Mouse (Mus musculus): ENCODE measurements around the gene Fam210b. TPM values are rescaled to one million over a fixed set of nuclear protein-coding genes. Genes with fewer than 3 reads are reported as not detected.
A peak's percentile ranks its signal among the peaks of the same experiment; 100 is the strongest.

Fam210b gene
- polyA plus RNA-seq, 1 experiment = 10.7 TPM

- H3K4me1 ChIP-seq (ENCODE audit: control insufficient read depth, insufficient read depth, low read length) = peaks cover 5% of the 10 kb centered on the region; the same call in 1 of the 2 replicates
- no peak for TF ChIP-seq POLR2A (IDR thresholded peaks at IDR 0.05; ENCODE audit: borderline replicate concordance, low read depth, low read length)
- no peak for TF ChIP-seq CTCF (IDR thresholded peaks at IDR 0.05; ENCODE audit: low read depth, low read length)
- peak overlapping the region; percentile 33 for H3K27ac ChIP-seq (ENCODE audit: insufficient read depth, low read depth, low read length)
- no peak overlapping the region for H3K4me3 ChIP-seq (ENCODE audit: insufficient read depth, low read length)
These were observed 31.7 kb downstream of the Fam210b start for GRCm38 (mm10) chr2:172376999-172377515.

GRCm38 (mm10) chr2:172378332-172378731 lies 33.0 kb downstream of the Fam210b start:
- peaks cover 5% of the 10 kb centered on the region; the same call in 1 of the 2 replicates for H3K4me1 ChIP-seq (ENCODE audit: control insufficient read depth, insufficient read depth, low read length)
- no peak overlapping the region for H3K27ac ChIP-seq (ENCODE audit: insufficient read depth, low read depth, low read length)
- H3K4me3 ChIP-seq (ENCODE audit: insufficient read depth, low read length) = no peak overlapping the region
- TF ChIP-seq POLR2A (IDR thresholded peaks at IDR 0.05; ENCODE audit: borderline replicate concordance, low read depth, low read length) = no peak
- TF ChIP-seq CTCF (IDR thresholded peaks at IDR 0.05; ENCODE audit: low read depth, low read length) = peak; percentile 58

GRCm38 (mm10) chr2:172380513-172380912 lies 35.1 kb downstream of the Fam210b start:
- Histone ChIP-seq H3K4me1 (ENCODE audit: control insufficient read depth, insufficient read depth, low read length) (peaks cover 5% of the 10 kb centered on the region; the same call in 1 of the 2 replicates), H3K4me3 (ENCODE audit: insufficient read depth, low read length) (no peak overlapping the region), H3K27ac (ENCODE audit: insufficient read depth, low read depth, low read length) (no peak overlapping the region)
- TF ChIP-seq CTCF (IDR thresholded peaks at IDR 0.05; ENCODE audit: low read depth, low read length) (no peak), POLR2A (IDR thresholded peaks at IDR 0.05; ENCODE audit: borderline replicate concordance, low read depth, low read length) (no peak)

GRCm38 (mm10) chr2:172381341-172381740 lies 36.0 kb downstream of the Fam210b start:
- H3K27ac ChIP-seq (ENCODE audit: insufficient read depth, low read depth, low read length) = no peak overlapping the region
- H3K4me1 ChIP-seq (ENCODE audit: control insufficient read depth, insufficient read depth, low read length) = peaks cover 5% of the 10 kb centered on the region; the same call in 1 of the 2 replicates
- no peak overlapping the region for H3K4me3 ChIP-seq (ENCODE audit: insufficient read depth, low read length)
- no peak for TF ChIP-seq POLR2A (IDR thresholded peaks at IDR 0.05; ENCODE audit: borderline replicate concordance, low read depth, low read length)
- TF ChIP-seq CTCF (IDR thresholded peaks at IDR 0.05; ENCODE audit: low read depth, low read length) = no peak

GRCm38 (mm10) chr2:172381898-172382297 lies 36.5 kb downstream of the Fam210b start:
- H3K27ac ChIP-seq (ENCODE audit: insufficient read depth, low read depth, low read length) = no peak overlapping the region
- no peak overlapping the region for H3K4me3 ChIP-seq (ENCODE audit: insufficient read depth, low read length)
- H3K4me1 ChIP-seq (ENCODE audit: control insufficient read depth, insufficient read depth, low read length) = peaks cover 5% of the 10 kb centered on the region; the same call in 1 of the 2 replicates
- no peak for TF ChIP-seq POLR2A (IDR thresholded peaks at IDR 0.05; ENCODE audit: borderline replicate concordance, low read depth, low read length)
- TF ChIP-seq CTCF (IDR thresholded peaks at IDR 0.05; ENCODE audit: low read depth, low read length) = no peak

GRCm38 (mm10) chr2:172384715-172385114 lies 39.4 kb downstream of the Fam210b start:
- Histone ChIP-seq H3K27ac (ENCODE audit: insufficient read depth, low read depth, low read length) (no peak overlapping the region), H3K4me1 (ENCODE audit: control insufficient read depth, insufficient read depth, low read length) (no peaks in the 10 kb centered on the region), H3K4me3 (ENCODE audit: insufficient read depth, low read length) (no peak overlapping the region)
- no peak for TF ChIP-seq CTCF (IDR thresholded peaks at IDR 0.05; ENCODE audit: low read depth, low read length)
- no peak for TF ChIP-seq POLR2A (IDR thresholded peaks at IDR 0.05; ENCODE audit: borderline replicate concordance, low read depth, low read length)

GRCm38 (mm10) chr2:172390341-172390740 lies 45.0 kb downstream of the Fam210b start:
- no peak overlapping the region for H3K27ac ChIP-seq (ENCODE audit: insufficient read depth, low read depth, low read length)
- no peak overlapping the region for H3K4me3 ChIP-seq (ENCODE audit: insufficient read depth, low read length)
- peaks cover 28% of the 10 kb centered on the region for H3K4me1 ChIP-seq (ENCODE audit: control insufficient read depth, insufficient read depth, low read length)
- TF ChIP-seq CTCF (IDR thresholded peaks at IDR 0.05; ENCODE audit: low read depth, low read length) (no peak), POLR2A (IDR thresholded peaks at IDR 0.05; ENCODE audit: borderline replicate concordance, low read depth, low read length) (no peak)

- TF ChIP-seq CTCF (IDR thresholded peaks at IDR 0.05; ENCODE audit: low read depth, low read length) = no peak
- TF ChIP-seq POLR2A (IDR thresholded peaks at IDR 0.05; ENCODE audit: borderline replicate concordance, low read depth, low read length) = no peak
- Histone ChIP-seq H3K4me3 (ENCODE audit: insufficient read depth, low read length) (no peak overlapping the region), H3K4me1 (ENCODE audit: control insufficient read depth, insufficient read depth, low read length) (peaks cover 36% of the 10 kb centered on the region), H3K27ac (ENCODE audit: insufficient read depth, low read depth, low read length) (no peak overlapping the region)
These were observed 46.7 kb downstream of the Fam210b start for GRCm38 (mm10) chr2:172392041-172392521.

- TF ChIP-seq CTCF (IDR thresholded peaks at IDR 0.05; ENCODE audit: low read depth, low read length) (no peak), POLR2A (IDR thresholded peaks at IDR 0.05; ENCODE audit: borderline replicate concordance, low read depth, low read length) (no peak)
- H3K4me3 ChIP-seq (ENCODE audit: insufficient read depth, low read length) = peak within 1 kb of the TSS; percentile 48
- peak within 1 kb of the TSS; percentile 39 for H3K27ac ChIP-seq (ENCODE audit: insufficient read depth, low read depth, low read length)
- H3K4me1 ChIP-seq (ENCODE audit: control insufficient read depth, insufficient read depth, low read length) = peaks cover 46% of the 10 kb centered on the region
These were observed 48.2 kb downstream of the Fam210b start, which contains the start of gene Cass4 for GRCm38 (mm10) chr2:172393391-172394051. TSS of gene Cass4 (plus strand) at chr2:172393794.

GRCm38 (mm10) chr2:172394052-172394392 lies 48.7 kb downstream of the Fam210b start:
- TF ChIP-seq CTCF (IDR thresholded peaks at IDR 0.05; ENCODE audit: low read depth, low read length) = no peak
- no peak for TF ChIP-seq POLR2A (IDR thresholded peaks at IDR 0.05; ENCODE audit: borderline replicate concordance, low read depth, low read length)
- Histone ChIP-seq H3K4me1 (ENCODE audit: control insufficient read depth, insufficient read depth, low read length) (peaks cover 51% of the 10 kb centered on the region), H3K27ac (ENCODE audit: insufficient read depth, low read depth, low read length) (no peak overlapping the region), H3K4me3 (ENCODE audit: insufficient read depth, low read length) (peak overlapping the region; percentile 48)

All from bone marrow macrophage, adult 2 months (primary cell).